Mouse (Mus musculus) embryonic fibroblast, embryonic 13.5 days (primary cell): ENCODE results near the gene Mag.

ENCODE experiments used
- CTCF ChIP-seq: IDR thresholded peaks from 2 replicates; pipeline ENCODE4 v1.5.1; 2011; ENCODE audit warnings: mild to moderate bottlenecking, control low read depth, low read length, moderate library complexity, borderline replicate concordance; ENCODE audit not compliant: insufficient read depth
- POLR2A ChIP-seq: IDR thresholded peaks from 2 replicates; pipeline ENCODE4 v1.6.1; 2011; ENCODE audit warnings: low read depth, mild to moderate bottlenecking, control low read depth, low read length, moderate library complexity

DNA sequence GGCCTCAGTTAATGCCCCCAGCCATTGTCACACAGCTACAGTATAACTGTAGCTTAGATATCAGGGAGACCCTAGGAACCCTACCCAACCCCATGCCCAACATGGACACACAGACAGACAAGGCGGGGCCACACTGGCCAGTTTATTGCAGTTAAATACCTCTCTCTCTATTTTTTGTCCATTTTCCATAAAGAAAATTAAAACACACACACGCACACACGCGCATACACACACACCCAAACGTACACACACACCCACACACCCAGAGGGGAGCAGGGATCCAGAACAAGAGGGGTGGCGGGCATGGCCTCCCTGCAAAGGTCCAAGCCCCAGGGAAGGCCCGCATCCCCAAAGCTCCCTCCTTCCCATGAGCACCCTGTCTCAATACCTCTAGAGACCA lies 31.2 kb upstream of the Mag start:
- no peak for TF ChIP-seq CTCF
- TF ChIP-seq POLR2A: no peak
